Mouse (Mus musculus) spleen, adult 2 months (tissue): ENCODE results near the gene Rad9a.

Experiments
- CTCF ChIP-seq: fragments of 200-500 bp; IDR thresholded peaks from 2 replicates; pipeline ENCODE4 v1.5.1; 2011; ENCODE audit warnings: mild to moderate bottlenecking, inconsistent platforms; ENCODE audit not compliant: insufficient read depth, insufficient read length, insufficient replicate concordance; ENCODE audit errors: extremely low read depth
- POLR2A ChIP-seq: fragments of 200-500 bp; IDR thresholded peaks from 2 replicates; pipeline ENCODE4 v1.6.1; 2011; ENCODE audit warnings: low read depth, low read length, inconsistent platforms

DNA sequence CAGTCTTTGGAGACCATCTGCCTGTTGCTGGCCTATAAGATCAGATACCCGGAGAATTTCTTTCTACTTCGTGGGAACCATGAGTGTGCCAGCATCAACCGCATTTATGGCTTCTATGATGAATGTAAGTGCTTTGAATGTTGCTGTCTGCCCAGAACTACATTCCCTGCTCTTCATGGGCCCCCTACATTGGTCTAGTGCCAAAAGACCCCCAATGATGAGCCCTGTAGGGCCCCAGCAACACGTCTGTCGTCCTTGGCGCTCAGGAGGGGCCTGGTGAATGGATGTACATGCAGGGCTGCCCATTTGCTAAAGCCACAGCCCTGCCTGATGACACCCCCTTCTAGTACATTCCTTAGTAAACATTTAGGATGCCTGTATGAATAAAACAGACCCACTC lies 8.3 kb downstream of the Rad9a start:
- no peak for TF ChIP-seq POLR2A
- TF ChIP-seq CTCF = no peak
